Mouse (Mus musculus): ENCODE measurements at regions not wholly inside any gene's neighbourhood (a gene's known extent, or its start where the extent isn't known, plus 50 kb on each side); places are given as distances from the start of the nearest gene placed in this dataset.

GRCm38 (mm10) chr1:47051109-47051508 lies 158.5 kb upstream of the Slc39a10 start:
- Histone ChIP-seq H3K27ac (no peak overlapping the region), H3K9me3 (no peaks in the 10 kb centered on the region), H3K4me2 (no peak overlapping the region), H3K4me3 (no peak overlapping the region), H3K4me1 (replicated peaks) (no peaks in the 10 kb centered on the region), H3K9ac (no peak overlapping the region), H3K36me3 (no peaks in the 10 kb centered on the region), H3K27me3 (no peaks in the 10 kb centered on the region)
- no peak for ATAC-seq (ENCODE audit: low FRiP score)

GRCm38 (mm10) chr1:47050492-47050891 lies 157.8 kb upstream of the Slc39a10 start:
- no peak overlapping the region for H3K9ac ChIP-seq
- H3K9me3 ChIP-seq = no peaks in the 10 kb centered on the region
- no peak overlapping the region for H3K4me3 ChIP-seq
- no peak overlapping the region for H3K4me2 ChIP-seq
- H3K27ac ChIP-seq = no peak overlapping the region
- no peaks in the 10 kb centered on the region for H3K4me1 ChIP-seq (replicated peaks)
- no peaks in the 10 kb centered on the region for H3K36me3 ChIP-seq
- WGBS = 74% methylated on average over 1 of the region's 1 CpGs
- H3K27me3 ChIP-seq = no peaks in the 10 kb centered on the region
- ATAC-seq (ENCODE audit: low FRiP score) = no peak

GRCm38 (mm10) chr1:47037576-47037975 lies 144.9 kb upstream of the Slc39a10 start:
- no peak overlapping the region for H3K4me3 ChIP-seq
- H3K4me2 ChIP-seq = no peak overlapping the region
- H3K27me3 ChIP-seq = no peaks in the 10 kb centered on the region
- WGBS = 83% methylated on average over 2 of the region's 2 CpGs
- no peak for ATAC-seq (ENCODE audit: low FRiP score)
- H3K9ac ChIP-seq = no peak overlapping the region
- no peaks in the 10 kb centered on the region for H3K9me3 ChIP-seq
- no peaks in the 10 kb centered on the region for H3K36me3 ChIP-seq
- no peaks in the 10 kb centered on the region for H3K4me1 ChIP-seq (replicated peaks)
- H3K27ac ChIP-seq = no peak overlapping the region

- H3K9ac ChIP-seq = no peak overlapping the region
- H3K4me2 ChIP-seq = no peak overlapping the region
- H3K27me3 ChIP-seq = no peaks in the 10 kb centered on the region
- no peaks in the 10 kb centered on the region for H3K36me3 ChIP-seq
- H3K27ac ChIP-seq = no peak overlapping the region
- no peaks in the 10 kb centered on the region for H3K4me1 ChIP-seq (replicated peaks)
- ATAC-seq (ENCODE audit: low FRiP score) = no peak
- no peak overlapping the region for H3K4me3 ChIP-seq
- no peaks in the 10 kb centered on the region for H3K9me3 ChIP-seq
- 37% methylated on average over 1 of the region's 1 CpGs for WGBS
Observed at GRCm38 (mm10) chr1:47019356-47019755, 126.7 kb upstream of the Slc39a10 start.

GRCm38 (mm10) chr1:47014526-47014925 lies 121.9 kb upstream of the Slc39a10 start:
- ATAC-seq (ENCODE audit: low FRiP score) = no peak
- no peaks in the 10 kb centered on the region for H3K4me1 ChIP-seq (replicated peaks)
- H3K9ac ChIP-seq = no peak overlapping the region
- H3K36me3 ChIP-seq = no peaks in the 10 kb centered on the region
- no peak overlapping the region for H3K4me2 ChIP-seq
- H3K9me3 ChIP-seq = no peaks in the 10 kb centered on the region
- H3K27me3 ChIP-seq = no peaks in the 10 kb centered on the region
- WGBS = 94% methylated on average over 1 of the region's 1 CpGs
- no peak overlapping the region for H3K4me3 ChIP-seq
- no peak overlapping the region for H3K27ac ChIP-seq

GRCm38 (mm10) chr1:47003746-47004145 lies 111.1 kb upstream of the Slc39a10 start:
- Histone ChIP-seq H3K27me3 (no peaks in the 10 kb centered on the region), H3K4me2 (no peak overlapping the region), H3K36me3 (no peaks in the 10 kb centered on the region), H3K4me3 (no peak overlapping the region), H3K9me3 (no peaks in the 10 kb centered on the region), H3K9ac (no peak overlapping the region), H3K27ac (no peak overlapping the region), H3K4me1 (replicated peaks) (no peaks in the 10 kb centered on the region)
- WGBS = 83% methylated on average over 5 of the region's 5 CpGs
- no peak for ATAC-seq (ENCODE audit: low FRiP score)

- H3K27ac ChIP-seq = no peak overlapping the region
- H3K27me3 ChIP-seq = no peaks in the 10 kb centered on the region
- no peak overlapping the region for H3K4me3 ChIP-seq
- H3K4me1 ChIP-seq (replicated peaks) = no peaks in the 10 kb centered on the region
- H3K9me3 ChIP-seq = no peaks in the 10 kb centered on the region
- WGBS = 77% methylated on average over 3 of the region's 3 CpGs
- H3K9ac ChIP-seq = no peak overlapping the region
- no peak overlapping the region for H3K4me2 ChIP-seq
- H3K36me3 ChIP-seq = no peaks in the 10 kb centered on the region
- no peak for ATAC-seq (ENCODE audit: low FRiP score)
Observed at GRCm38 (mm10) chr1:46999337-46999736, 106.7 kb upstream of the Slc39a10 start.

- H3K27me3 ChIP-seq = no peaks in the 10 kb centered on the region
- H3K4me3 ChIP-seq = no peak overlapping the region
- no peak overlapping the region for H3K27ac ChIP-seq
- no peak for ATAC-seq (ENCODE audit: low FRiP score)
- no peak overlapping the region for H3K4me2 ChIP-seq
- 68% methylated on average over 1 of the region's 1 CpGs for WGBS
- H3K9me3 ChIP-seq = no peaks in the 10 kb centered on the region
- no peaks in the 10 kb centered on the region for H3K4me1 ChIP-seq (replicated peaks)
- no peaks in the 10 kb centered on the region for H3K36me3 ChIP-seq
- H3K9ac ChIP-seq = no peak overlapping the region
Observed at GRCm38 (mm10) chr1:46985978-46986377, 93.3 kb upstream of the Slc39a10 start.

- Histone ChIP-seq H3K4me2 (no peak overlapping the region), H3K9ac (no peak overlapping the region), H3K36me3 (no peaks in the 10 kb centered on the region), H3K9me3 (peaks cover 14% of the 10 kb centered on the region), H3K27me3 (no peaks in the 10 kb centered on the region), H3K4me1 (replicated peaks) (no peaks in the 10 kb centered on the region), H3K4me3 (no peak overlapping the region), H3K27ac (no peak overlapping the region)
- ATAC-seq (ENCODE audit: low FRiP score) = no peak
- 100% methylated on average over 1 of the region's 1 CpGs for WGBS
Observed at GRCm38 (mm10) chr1:46983093-46983492, 90.4 kb upstream of the Slc39a10 start.

GRCm38 (mm10) chr1:46970470-46970869 lies 77.8 kb upstream of the Slc39a10 start:
- Histone ChIP-seq H3K9ac (no peak overlapping the region), H3K9me3 (no peaks in the 10 kb centered on the region), H3K4me2 (no peak overlapping the region), H3K4me1 (replicated peaks) (0 out of 2 replicates have a peak, but pooled peaks cover 3% of the 10 kb centered on the region), H3K36me3 (no peaks in the 10 kb centered on the region), H3K27me3 (no peaks in the 10 kb centered on the region), H3K4me3 (no peak overlapping the region), H3K27ac (no peak overlapping the region)
- no peak for ATAC-seq (ENCODE audit: low FRiP score)
- 71% methylated on average over 3 of the region's 3 CpGs for WGBS

- 67% methylated on average over 3 of the region's 3 CpGs for WGBS
- H3K4me3 ChIP-seq = no peak overlapping the region
- ATAC-seq (ENCODE audit: low FRiP score) = no peak
Observed at GRCm38 (mm10) chr1:46968361-46968760, 75.7 kb upstream of the Slc39a10 start.

GRCm38 (mm10) chr1:46966917-46967266 lies 74.2 kb upstream of the Slc39a10 start:
- Histone ChIP-seq H3K4me1 (replicated peaks) (0 out of 2 replicates have a peak, but pooled peaks cover 3% of the 10 kb centered on the region), H3K4me2 (no peak overlapping the region), H3K27me3 (no peaks in the 10 kb centered on the region), H3K9ac (no peak overlapping the region), H3K4me3 (no peak overlapping the region), H3K27ac (no peak overlapping the region), H3K9me3 (no peaks in the 10 kb centered on the region), H3K36me3 (no peaks in the 10 kb centered on the region)
- WGBS = 60% methylated on average over 3 of the region's 3 CpGs
- ATAC-seq (ENCODE audit: low FRiP score) = no peak

More at GRCm38 (mm10) chr1:46968361-46968760, 75.7 kb upstream of the Slc39a10 start:
- H3K36me3 ChIP-seq = no peaks in the 10 kb centered on the region
- H3K27me3 ChIP-seq = no peaks in the 10 kb centered on the region
- no peak overlapping the region for H3K9ac ChIP-seq
- no peak overlapping the region for H3K27ac ChIP-seq
- no peak overlapping the region for H3K4me2 ChIP-seq
- 0 out of 2 replicates have a peak, but pooled peaks cover 3% of the 10 kb centered on the region for H3K4me1 ChIP-seq (replicated peaks)
- H3K9me3 ChIP-seq = no peaks in the 10 kb centered on the region

- Histone ChIP-seq H3K4me1 (replicated peaks) (0 out of 2 replicates have a peak, but pooled peaks cover 3% of the 10 kb centered on the region), H3K4me2 (no peak overlapping the region), H3K36me3 (no peaks in the 10 kb centered on the region), H3K27ac (no peak overlapping the region), H3K9me3 (no peaks in the 10 kb centered on the region), H3K4me3 (no peak overlapping the region), H3K9ac (no peak overlapping the region), H3K27me3 (no peaks in the 10 kb centered on the region)
- WGBS = 66% methylated on average over 5 of the region's 5 CpGs
- no peak for ATAC-seq (ENCODE audit: low FRiP score)
Observed at GRCm38 (mm10) chr1:46965996-46966916, 73.6 kb upstream of the Slc39a10 start.
